Mouse (Mus musculus) lung, adult 10 weeks (tissue): ENCODE measurements around the gene Acnat1. TPM values are rescaled to one million over a fixed set of nuclear protein-coding genes. Genes with fewer than 3 reads are reported as not detected.

Experiments used
- polyA plus RNA-seq: library from polyadenylated mRNA; stranded (reverse); fragments of 350-450 nt; fragmentation: Illumina TruSeq; extraction: RNeasy Lipid Tissue Mini Kit (QIAGEN cat#74804); gene quantifications from one replicate; pipeline ENCODE4 v1.2.3, GENCODE M21; 2014; ENCODE audit warnings: low read depth, low replicate concordance; ENCODE audit not compliant: insufficient read depth

Gene Acnat1
- 0.48 TPM for polyA plus RNA-seq

DNA sequence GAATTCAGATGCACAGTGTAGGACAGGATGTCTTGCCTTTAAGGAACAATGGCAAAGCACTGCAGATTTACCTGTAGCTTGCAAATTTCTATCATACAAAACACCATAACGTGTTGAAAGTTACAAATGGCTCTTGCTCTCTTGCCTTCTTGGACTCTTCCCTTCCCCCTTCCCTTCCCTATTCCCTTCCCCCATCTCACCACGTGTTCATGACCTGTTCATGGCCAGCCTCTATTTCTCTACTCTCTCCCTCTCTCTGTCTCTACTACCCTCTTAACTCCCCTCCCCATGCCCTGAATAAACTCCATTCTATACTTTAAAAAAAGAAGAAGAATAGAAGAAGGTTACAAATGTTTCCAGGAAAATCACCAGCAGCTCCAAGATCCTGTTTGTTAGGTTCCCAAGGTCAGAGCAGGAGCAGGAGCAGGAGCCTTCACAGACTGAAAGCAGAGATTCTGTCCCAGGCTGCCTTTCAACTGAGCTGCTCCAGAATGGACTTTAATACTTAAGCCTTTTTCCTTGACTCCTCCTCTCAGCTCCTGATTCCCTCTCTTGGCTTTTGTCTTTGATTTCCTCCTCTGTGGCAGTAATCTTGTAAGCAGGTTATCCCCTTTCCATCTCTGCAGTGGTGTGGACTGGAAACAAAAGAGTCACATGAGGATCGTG lies at the start of gene Acnat1:
Acnat1 (minus strand) TSS at position 478 of the 666 bp plus-strand sequence.

GRCm38 (mm10) chr4:49520572-49521340 lies 47.0 kb upstream of the Acnat1 start, which contains the start of the genes Mrpl50 and Zfp189:
Mrpl50 (minus strand) TSS chr4:49521093.
Zfp189 (plus strand) TSS chr4:49521176.

DNA sequence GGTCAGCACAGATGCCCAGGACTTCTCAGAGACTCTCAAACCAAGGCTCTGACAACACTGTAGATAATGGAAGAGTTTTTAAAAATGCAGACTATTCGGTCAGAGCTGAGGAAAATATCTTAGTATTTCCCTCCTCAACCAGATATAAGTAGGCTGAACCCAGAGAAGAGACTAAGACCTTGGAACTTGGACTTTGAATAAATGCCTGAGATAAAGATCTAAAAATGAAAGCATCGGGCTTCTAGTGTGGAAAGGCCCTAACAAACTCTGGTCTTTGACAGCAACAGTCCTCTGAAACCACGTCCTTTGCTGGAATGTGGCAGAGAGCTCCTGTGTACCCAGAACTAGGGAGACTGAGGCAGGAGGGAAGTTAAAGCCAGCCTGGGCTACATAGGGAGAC lies 32.7 kb upstream of the Acnat1 start, which contains the start of gene Baat:
Baat (minus strand) TSS at position 172 of the 400 bp plus-strand sequence.

DNA sequence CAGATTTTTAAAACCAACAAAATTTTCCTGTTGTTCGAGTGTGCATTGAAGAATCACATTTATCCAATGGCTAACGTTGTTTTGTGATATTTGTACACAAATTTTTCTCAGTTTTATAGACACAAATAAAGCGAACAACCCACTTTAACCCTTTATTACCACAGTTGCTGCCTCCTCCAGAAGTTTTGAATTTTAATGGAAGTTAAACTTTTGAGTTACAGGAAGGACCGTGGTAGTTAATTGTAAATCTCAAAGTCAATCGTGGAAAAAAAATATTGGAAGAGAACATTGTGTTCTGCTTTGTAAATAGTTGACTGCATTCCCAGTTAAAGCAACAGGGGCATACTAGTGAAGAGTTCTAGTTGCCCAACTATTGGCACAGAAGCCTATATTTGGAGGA lies 65.8 kb downstream of the Acnat1 start, which contains the start of gene Acnat2:
Acnat2 (minus strand) TSS at position 195 of the 400 bp plus-strand sequence.

Other genes starting within 250 kb of the Acnat1 start
- gene Acnat2, start 65.8 kb downstream of the Acnat1 start, polyA plus RNA-seq, result not detected
- gene Baat, start 32.6 kb upstream of the Acnat1 start, polyA plus RNA-seq, result not detected
- gene Mrpl50, start 47.2 kb upstream of the Acnat1 start, polyA plus RNA-seq, result 21.9 TPM
- gene Zfp189, start 47.3 kb upstream of the Acnat1 start, polyA plus RNA-seq, result 2.0 TPM
- not detected for gene Aldob, start 75.6 kb upstream of the Acnat1 start, polyA plus RNA-seq
- gene Tmem246, start 124.0 kb upstream of the Acnat1 start, polyA plus RNA-seq, result 13.2 TPM
- 17.8 TPM for gene Rnf20, start 158.1 kb upstream of the Acnat1 start, polyA plus RNA-seq
- gene Ppp3r2, start 208.1 kb upstream of the Acnat1 start, polyA plus RNA-seq, result not detected